Mouse (Mus musculus) erythroblast, adult 5-6 weeks (primary cell): ENCODE data around the gene Gdpd3. TPM values are rescaled to one million over a fixed set of nuclear protein-coding genes. Genes with fewer than 3 reads are reported as not detected.
"Not testable (repeated sequence)": the region's sequence is repeated elsewhere in the genome, so short reads cannot be mapped to it uniquely, and the experiment has no call there.

Experiments
- ATAC-seq: replicated peaks from 2 replicates; pipeline ENCODE4 v1.8.0; 2016; ENCODE audit warnings: moderate number of reproducible peaks, mild to moderate bottlenecking, moderate TSS enrichment, inconsistent platforms; ENCODE audit not compliant: poor library complexity, low FRiP score, severe bottlenecking
- total RNA-seq, 2 experiments: library from RNA; stranded (forward) in 1 of 2; stranded (reverse) in 1 of 2; fragments of 150-400 nt in 1 of 2; fragments of 200-764, 138-1000 nt in 1 of 2; gene quantifications; 2 replicates each; pipeline versions ENCODE4 v1.2.3 to v1.2.4; 2015 to 2017; ENCODE audit warnings: low replicate concordance in 2 of 2

Gene Gdpd3
- total RNA-seq (2015; ENCODE audit: low replicate concordance) (5.6 TPM in 1 of 2 replicates, not detected in the other), total RNA-seq (2017; ENCODE audit: low replicate concordance) (5.4 and 7.2 TPM in 2 replicates)

DNA sequence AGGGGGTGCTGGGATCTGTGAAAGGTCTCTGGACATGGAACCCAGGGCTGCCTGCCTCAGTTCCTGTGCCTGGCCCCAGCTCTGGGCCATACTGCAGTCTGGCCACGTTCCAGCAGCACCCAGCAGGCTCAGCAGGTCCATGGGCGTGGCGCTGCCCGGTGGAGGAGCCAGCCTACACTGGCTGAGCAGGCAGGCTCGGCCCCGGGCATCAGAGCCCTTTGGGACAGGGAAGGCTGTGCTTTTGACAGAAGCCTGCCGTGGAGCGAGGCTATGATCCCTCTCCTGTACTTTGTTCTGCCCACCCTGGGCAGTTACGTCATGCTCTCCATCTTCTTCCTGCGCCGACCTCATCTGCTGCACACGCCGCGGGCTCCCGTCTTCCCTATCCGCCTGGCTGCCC lies at the start of gene Gdpd3:
TSS of gene Gdpd3 (plus strand) at position 134 of the 400 bp plus-strand sequence.
- peak; percentile 83 for ATAC-seq

DNA sequence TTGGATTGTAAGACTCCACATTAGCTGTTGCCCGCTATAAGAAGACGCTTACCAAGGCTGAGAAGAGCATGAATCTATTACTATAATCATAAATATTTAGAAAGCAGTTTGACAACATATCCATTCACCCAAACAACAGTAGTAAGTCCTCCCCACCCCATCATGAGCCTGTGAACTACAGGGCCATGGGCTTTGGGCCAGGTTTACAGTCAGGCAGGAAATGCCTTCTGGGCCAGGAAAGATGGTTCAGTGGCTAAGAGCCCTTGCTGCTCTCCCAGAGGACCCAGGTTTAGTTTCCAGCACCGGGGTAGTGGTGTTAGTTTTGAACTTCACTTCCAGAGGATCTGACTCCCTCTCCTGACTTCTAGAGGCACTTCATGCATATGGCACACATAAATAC lies 48.6 kb upstream of the Gdpd3 start:
- ATAC-seq: no peak

GRCm38 (mm10) chr7:126718787-126719337 lies 47.3 kb upstream of the Gdpd3 start:
- peak; percentile 69; the same call in 1 of the 2 replicates for ATAC-seq

- ATAC-seq: no peak
Observed at GRCm38 (mm10) chr7:126721635-126722034, 44.5 kb upstream of the Gdpd3 start.

DNA sequence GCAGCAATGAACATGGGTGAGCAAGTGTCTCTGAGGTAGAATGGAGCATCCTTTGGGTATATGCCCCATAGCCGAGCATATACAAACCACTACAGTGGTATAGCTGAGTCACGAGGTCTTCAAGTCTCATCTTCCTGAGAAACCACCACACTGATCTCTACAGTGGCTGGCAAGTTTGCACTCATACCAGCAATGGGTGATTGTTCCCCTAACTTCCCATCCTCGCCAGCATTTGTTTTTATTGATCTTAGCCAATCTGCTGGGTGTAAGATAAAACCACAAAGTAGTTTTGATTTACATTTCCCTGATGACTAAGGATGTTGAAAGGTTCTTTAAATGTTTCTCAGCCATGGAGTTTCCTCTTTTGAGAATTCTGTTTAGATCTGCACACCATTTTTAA lies 41.1 kb upstream of the Gdpd3 start:
- ATAC-seq: no peak

GRCm38 (mm10) chr7:126725667-126726066 lies 40.5 kb upstream of the Gdpd3 start:
- ATAC-seq: no peak

GRCm38 (mm10) chr7:126730256-126730789 lies 35.8 kb upstream of the Gdpd3 start:
- not testable (repeated sequence) for ATAC-seq

GRCm38 (mm10) chr7:126736122-126736521 lies 30.0 kb upstream of the Gdpd3 start:
- no peak for ATAC-seq

GRCm38 (mm10) chr7:126739551-126739950 lies 26.6 kb upstream of the Gdpd3 start:
- no peak for ATAC-seq

- ATAC-seq: no peak
Observed at GRCm38 (mm10) chr7:126740132-126740735, 25.9 kb upstream of the Gdpd3 start.

DNA sequence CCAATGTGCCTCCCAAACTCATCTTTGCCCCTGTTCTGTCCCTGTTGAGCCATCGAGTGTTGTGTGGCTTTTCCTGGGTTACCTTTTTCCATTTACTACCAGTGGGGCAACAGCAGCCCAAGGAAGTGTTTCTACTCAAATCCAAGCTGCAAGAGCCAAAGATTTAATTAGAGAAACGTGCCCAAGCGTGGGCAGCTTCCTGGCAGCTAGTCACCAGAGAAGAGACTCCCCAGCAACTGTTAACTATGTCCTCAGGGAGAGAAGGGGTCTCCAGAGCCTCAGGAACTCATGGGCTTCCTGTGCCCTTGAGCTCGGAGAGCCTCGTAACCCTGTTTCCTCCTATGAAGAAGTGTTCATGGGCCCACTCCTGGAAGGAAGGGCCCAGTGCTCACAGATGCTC lies 25.2 kb upstream of the Gdpd3 start:
- ATAC-seq: no peak

DNA sequence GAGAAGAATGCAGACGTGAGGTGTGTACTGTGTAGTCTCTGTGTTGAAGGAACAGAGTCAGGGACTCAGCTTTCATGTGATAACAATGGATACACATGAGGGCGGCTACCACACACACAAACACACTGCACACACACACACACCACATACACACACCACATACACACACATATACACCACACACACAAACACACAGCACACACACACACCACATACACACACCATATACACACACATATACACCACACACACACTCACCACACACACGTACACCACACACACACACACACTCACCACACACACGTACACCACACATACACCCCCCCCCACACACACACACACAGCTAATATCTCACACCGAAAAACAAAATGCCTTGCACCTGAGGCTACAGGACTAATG lies 24.7 kb upstream of the Gdpd3 start:
- ATAC-seq: no peak

DNA sequence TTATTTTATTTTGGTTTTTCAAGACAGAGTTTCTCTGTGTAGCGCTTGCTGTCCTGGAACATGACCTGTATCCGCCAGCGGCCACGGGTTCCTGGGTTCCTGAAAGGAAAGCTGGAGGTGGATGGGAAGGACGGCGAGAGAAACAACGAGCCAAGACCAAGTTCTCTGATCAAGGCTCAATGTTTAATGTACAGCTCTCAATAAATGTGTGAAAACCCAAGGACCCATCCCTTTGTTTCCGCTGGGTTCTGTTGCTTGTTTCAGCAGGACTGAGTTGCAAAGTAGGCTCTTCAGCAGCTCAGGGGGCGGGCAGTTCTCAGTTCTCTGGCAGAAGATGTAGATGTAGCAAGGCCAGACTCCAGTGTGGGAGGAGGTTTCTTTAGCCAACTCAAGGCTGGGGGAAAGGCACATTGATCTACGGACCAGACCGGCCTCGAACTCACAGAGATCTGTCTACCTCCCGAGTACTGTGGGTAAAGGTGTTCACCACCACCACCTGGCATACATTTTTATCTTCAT lies 24.1 kb upstream of the Gdpd3 start:
- ATAC-seq: no peak

DNA sequence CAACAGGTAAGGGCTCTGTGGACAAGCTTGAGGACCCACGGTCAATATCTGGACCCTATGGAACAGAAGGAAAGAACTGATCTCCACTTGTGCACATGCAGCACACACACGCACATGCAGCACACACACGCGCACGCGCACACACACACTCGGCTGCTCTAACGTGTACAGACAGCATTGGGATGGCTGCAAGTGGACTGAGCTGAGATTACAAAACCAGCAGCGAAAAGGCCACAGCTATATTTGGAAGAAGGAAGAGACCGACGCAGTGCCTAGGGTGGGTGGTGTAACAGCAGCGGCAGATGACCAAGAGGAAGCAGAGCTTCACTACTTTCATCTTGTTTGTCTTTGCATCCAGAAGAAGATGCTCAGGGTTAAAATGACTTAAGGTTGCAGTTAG lies 20.1 kb upstream of the Gdpd3 start:
- no peak for ATAC-seq

DNA sequence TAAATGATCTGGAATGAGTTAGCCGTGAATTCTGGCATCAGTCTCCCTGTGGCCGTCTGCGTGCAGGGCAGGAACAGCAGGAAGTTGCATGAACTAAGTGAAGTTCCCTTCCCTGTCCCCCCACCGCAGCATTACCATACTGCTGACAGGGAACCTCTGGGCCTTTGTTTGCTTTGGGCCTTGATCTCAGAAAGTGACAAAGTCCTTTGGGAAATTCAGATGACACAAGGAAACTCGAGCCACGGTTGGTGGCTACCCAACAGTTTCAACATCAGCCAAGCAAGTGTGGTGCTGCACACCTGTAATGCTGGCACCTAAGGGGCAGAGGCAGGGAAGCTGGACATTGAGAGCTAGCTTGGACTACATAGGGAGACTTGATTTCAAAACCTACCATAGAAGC lies 19.3 kb upstream of the Gdpd3 start:
- no peak for ATAC-seq

DNA sequence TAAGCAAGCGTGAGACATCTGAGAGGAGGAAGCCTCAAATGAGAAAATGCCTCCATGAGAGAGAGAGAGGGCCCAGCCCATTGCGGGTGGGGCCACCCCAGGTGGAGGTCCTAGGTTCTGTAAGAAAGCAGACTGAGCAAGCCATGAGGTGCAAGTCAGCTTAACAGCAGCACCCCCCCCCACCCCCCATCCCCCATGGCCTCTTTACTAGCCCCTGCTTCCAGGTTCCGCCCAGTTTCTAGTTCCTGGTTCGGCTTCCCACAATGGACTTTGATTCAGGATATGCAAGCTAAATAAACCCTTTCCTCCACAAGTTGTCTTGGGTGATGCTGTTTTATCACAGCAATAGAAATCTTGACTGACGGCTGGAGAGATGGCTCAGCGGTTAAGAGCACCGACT lies 17.3 kb upstream of the Gdpd3 start:
- no peak for ATAC-seq

DNA sequence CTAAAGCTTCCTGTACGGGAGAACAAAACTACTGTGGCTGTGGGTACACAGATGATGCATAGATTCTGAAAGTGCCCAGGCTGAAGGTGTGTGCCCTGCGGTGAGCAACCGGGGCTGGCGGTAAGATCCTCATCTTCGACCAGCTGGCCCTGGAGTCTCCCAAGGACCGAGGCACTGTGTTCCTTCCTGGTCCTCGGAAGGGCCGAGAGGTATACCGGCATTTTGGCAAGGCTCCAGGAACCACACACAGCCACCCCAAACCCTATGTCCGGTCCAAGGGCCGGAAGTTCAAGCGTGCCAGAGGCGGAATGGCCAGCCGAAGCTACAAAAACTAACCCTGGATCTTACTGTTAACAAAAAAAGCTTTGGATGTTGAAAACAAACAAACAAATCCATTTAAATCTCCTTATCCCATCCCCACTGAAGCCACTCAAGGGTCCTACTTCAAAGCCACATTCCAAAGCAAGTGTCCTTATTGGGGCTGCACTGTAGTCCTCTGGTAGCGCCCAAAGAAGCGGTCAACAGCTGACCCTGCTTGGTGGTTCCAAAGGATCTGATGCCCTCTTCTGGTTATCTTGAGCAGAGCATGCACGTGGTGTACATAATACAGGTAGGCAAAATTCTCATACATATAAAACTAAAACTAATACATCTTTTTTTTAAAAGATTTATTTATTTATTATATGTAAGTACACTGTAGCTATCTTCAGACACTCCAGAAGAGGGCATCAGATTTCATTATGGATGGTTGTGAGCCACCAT lies 16.4 kb upstream of the Gdpd3 start:
- ATAC-seq: no peak

DNA sequence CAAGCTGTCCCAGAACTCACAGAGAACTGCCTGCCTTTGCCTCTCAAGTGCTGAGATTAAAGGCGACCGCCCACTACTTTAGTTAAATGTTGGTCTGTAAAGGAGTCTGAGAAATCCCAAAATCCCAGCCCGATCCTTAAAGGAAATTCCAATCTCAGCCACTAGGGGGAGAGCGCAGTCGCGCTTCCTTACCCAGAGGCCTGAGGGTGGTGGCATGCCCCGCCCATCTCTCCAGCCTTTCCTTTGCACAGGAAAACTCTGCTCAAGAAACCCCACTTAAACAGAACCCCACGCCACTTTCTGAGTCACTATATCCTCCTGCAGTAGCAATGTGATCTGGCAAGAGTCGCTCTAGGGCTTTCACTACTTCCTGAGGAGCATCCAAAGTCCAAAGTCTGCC lies 11.3 kb upstream of the Gdpd3 start:
- peak; percentile 77 for ATAC-seq

DNA sequence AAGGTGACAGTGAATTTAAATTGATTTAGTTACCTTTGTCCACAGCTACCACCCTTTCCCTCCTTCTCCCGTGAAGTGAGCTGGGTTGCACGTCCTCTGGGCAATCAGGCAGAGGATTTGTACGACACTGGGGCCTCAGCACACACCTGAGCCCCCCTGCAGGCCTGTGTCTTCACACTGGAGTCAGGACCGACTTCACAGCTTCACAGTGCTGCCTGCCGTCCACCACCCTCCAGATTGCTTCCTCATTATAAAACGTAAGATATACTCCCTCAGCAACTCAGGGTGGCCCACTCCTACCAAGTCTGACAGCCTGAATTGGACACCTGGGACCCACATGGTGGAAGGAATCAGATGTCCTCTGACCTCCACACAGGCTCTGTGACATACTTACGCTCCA lies 7.6 kb upstream of the Gdpd3 start:
- ATAC-seq: no peak

DNA sequence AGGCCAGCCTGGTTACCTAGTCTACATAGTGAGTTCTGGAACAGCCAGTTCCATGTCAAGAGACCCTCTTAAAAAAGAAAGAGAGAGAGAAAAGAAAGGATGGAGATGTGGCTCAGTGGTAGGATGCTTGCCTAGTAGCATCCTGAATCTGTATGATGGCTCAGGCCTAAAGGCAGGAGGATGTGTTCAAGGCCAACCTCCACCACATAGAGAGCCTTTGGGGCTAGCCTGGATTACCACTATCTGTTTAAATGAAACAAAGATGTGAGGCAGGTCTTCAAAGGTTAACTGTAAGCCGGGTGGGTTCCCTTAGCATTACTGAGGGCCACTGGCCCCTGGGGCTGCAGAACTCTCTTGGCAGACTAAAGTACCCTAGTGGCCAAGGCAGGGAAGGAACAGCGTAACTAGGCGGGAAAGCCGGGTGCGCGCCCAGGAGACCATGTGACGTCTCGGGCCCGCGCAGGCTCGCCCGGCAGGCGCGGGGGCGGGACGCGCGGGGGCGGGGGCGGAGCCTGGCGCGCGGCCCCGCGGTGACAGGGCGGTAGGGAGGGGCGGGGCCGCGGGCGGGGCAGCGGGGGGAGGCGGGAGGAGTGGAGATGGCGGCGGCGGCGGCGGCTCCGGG lies 7.0 kb upstream of the Gdpd3 start, which contains the start of gene Mapk3:
TSS of gene Mapk3 (plus strand) at position 552 of the 622 bp plus-strand sequence.
- ATAC-seq: peak; percentile 79
